Mouse (Mus musculus): ENCODE data around the gene Rabep2.

GRCm38 (mm10) chr7:126414725-126415124 is 13.8 kb upstream of the Rabep2 start, which contains the start of gene Cd19:
- TF ChIP-seq POLR2A (IDR thresholded peaks at IDR 0.05; ENCODE audit: extremely low read depth, insufficient read depth, low read length): no peak
- TF ChIP-seq CTCF (IDR thresholded peaks at IDR 0.05; ENCODE audit: extremely low read depth, insufficient read depth, low read length): no peak

All from cortical plate, adult 2 months (tissue).